In the genomic region with DNA sequence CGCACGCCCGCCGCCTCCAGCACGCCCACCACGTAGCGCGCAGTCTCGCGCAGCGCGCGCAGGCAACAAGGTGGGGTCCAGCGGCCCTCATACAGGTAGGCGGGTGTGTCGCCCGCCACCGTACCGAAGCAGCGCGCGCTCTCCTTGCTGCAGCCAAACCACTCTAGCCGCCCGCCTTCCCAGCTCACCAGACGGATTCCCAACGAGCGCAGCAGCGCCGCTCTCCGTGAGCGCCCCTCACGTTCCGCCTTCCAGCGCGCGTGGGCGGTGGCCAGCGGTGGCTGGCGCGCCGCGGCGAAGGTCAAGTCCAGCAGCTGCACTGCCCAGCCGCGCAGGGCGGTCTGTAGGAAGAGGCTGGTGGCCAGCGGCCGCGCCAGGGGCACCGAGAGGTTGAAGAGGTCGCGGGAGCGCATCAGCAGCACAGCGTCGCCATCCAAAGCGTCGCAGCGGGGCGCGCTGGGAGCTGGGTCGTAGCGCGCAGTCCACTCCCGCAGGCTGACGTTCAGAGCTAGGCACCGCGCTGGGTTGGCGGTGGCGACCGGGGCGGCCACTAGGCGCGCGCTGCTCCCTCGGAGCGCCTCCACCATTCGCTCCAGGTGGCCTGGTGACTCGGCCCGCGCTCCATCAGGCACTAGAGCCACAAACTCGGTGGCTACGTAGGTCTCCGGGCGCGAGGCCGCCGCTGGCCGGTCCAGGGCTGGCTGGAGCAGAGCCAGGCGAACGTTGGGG, we compare ENCODE assay signal across 8 mouse cellular contexts. TPM values are rescaled to one million over a fixed set of nuclear protein-coding genes. Genes with fewer than 3 reads are reported as not detected.
DNase-seq lines count a peak whose midpoint lies in the region; ATAC-seq and TF ChIP-seq lines count a peak whose summit lies in the region.

No protein-coding gene starts in this region.

- WGBS in heart, embryonic 16.5 days: 15% methylated on average over 90 of the region's 90 CpGs
- WGBS in liver, embryonic 11.5 days: 13% methylated on average over 90 of the region's 90 CpGs

- intact Hi-C loops in gastrocnemius, adult 2 months (cut with DNase I): loop anchor here (5.0 kb wide), 1 partner anchor 76 kb away; no protein-coding TSS in a partner anchor

- peaks cover 28% of the 10 kb centered on the region for H3K27me3 ChIP-seq in E14TG2a.4 (ENCODE audit: insufficient read depth, low read length)
- no peaks in the 10 kb centered on the region for H3K27me3 ChIP-seq in heart, embryonic 16.5 days (ENCODE audit: control insufficient read depth, insufficient read depth, low read length)
- peaks cover 20% of the 10 kb centered on the region for H3K27me3 ChIP-seq in liver, embryonic 11.5 days (replicated peaks; ENCODE audit: control insufficient read depth, insufficient read depth, low read length)

- H3K27ac ChIP-seq in gastrocnemius, adult 2 months: no peak overlapping the region
- H3K27ac ChIP-seq in heart, embryonic 16.5 days (ENCODE audit: low read length): no peak overlapping the region
- H3K27ac ChIP-seq in liver, embryonic 11.5 days (ENCODE audit: low read depth, low read length): no peak overlapping the region

- peak overlapping the region; percentile 70 for H3K4me2 ChIP-seq in heart, embryonic 16.5 days (ENCODE audit: low read depth, low read length)
- H3K4me2 ChIP-seq in liver, embryonic 11.5 days: peak overlapping the region; percentile 69

- 0 out of 2 replicates have a peak, but pooled peaks have one; percentile 25 for ATAC-seq in heart, embryonic 16.5 days (replicated peaks; ENCODE audit: extremely low read depth, insufficient read depth, low FRiP score)
- ATAC-seq in liver, embryonic 11.5 days (replicated peaks; ENCODE audit: low FRiP score): no peak

- peak; percentile 52 for DNase-seq in gastrocnemius, adult 2 months
- no peak for DNase-seq in gastrocnemius, adult 18-20 months (ENCODE audit: low spot score)
- DNase-seq in cerebellum, adult 9-11 months: peak; percentile 73
- DNase-seq in liver, embryonic 11.5 days (ENCODE audit: low spot score): peak; percentile 58
- DNase-seq in right cerebral cortex, adult 2 months (ENCODE audit: low spot score in 2 of 2): peak; percentile 57 to 71
- DNase-seq in urinary bladder, adult 2 months (ENCODE audit: low spot score): no peak

- H3K4me1 ChIP-seq in E14TG2a.4 (replicated peaks; ENCODE audit: low read depth, low read length): peaks cover 37% of the 10 kb centered on the region
- H3K4me1 ChIP-seq in heart, embryonic 16.5 days (ENCODE audit: control insufficient read depth, insufficient read depth, low read length): peaks cover 18% of the 10 kb centered on the region
- peaks cover 8% of the 10 kb centered on the region; the same call in 1 of the 2 replicates for H3K4me1 ChIP-seq in liver, embryonic 11.5 days (replicated peaks; ENCODE audit: control insufficient read depth, insufficient read depth, low read length)

- H3K9ac ChIP-seq in heart, embryonic 16.5 days (ENCODE audit: low read length): peak overlapping the region; percentile 59
- no peak overlapping the region for H3K9ac ChIP-seq in liver, embryonic 11.5 days (ENCODE audit: low read depth, low read length)

- peaks cover 27% of the 10 kb centered on the region for H3K36me3 ChIP-seq in E14TG2a.4 (ENCODE audit: insufficient read depth, low read length)
- H3K36me3 ChIP-seq in heart, embryonic 16.5 days (ENCODE audit: control insufficient read depth, insufficient read depth): peaks cover 27% of the 10 kb centered on the region
- H3K36me3 ChIP-seq in liver, embryonic 11.5 days (ENCODE audit: control insufficient read depth, insufficient read depth, low read length): peaks cover 5% of the 10 kb centered on the region; the same call in 1 of the 2 replicates

- no peaks in the 10 kb centered on the region for H3K9me3 ChIP-seq in E14TG2a.4 (ENCODE audit: low read length)
- H3K9me3 ChIP-seq in heart, embryonic 16.5 days (replicated peaks; ENCODE audit: control insufficient read depth, low read length): no peaks in the 10 kb centered on the region
- no peaks in the 10 kb centered on the region for H3K9me3 ChIP-seq in liver, embryonic 11.5 days (ENCODE audit: control insufficient read depth, low read length)

- TF ChIP-seq CTCF in gastrocnemius, adult 2 months (IDR thresholded peaks at IDR 0.05): no peak
- no peak for TF ChIP-seq CTCF in E14TG2a.4 (conservative IDR thresholded peaks at IDR 0.05; ENCODE audit: low read length)

- peak overlapping the region; percentile 28 for H3K4me3 ChIP-seq in gastrocnemius, adult 2 months
- peak overlapping the region; percentile 86 for H3K4me3 ChIP-seq in E14TG2a.4 (replicated peaks; ENCODE audit: low read length)
- H3K4me3 ChIP-seq in heart, embryonic 16.5 days (ENCODE audit: low read length): peak overlapping the region; percentile 46
- peak overlapping the region; percentile 38 for H3K4me3 ChIP-seq in liver, embryonic 11.5 days (ENCODE audit: low read depth, low read length)

RNA-seq across cellular contexts. Expression of a gene that starts 4.6 kb away (rescaled TPM):
- total RNA-seq in gastrocnemius, adult 2 months (2021): 10 to 100 TPM; 16.2 to 16.6 TPM
- total RNA-seq in gastrocnemius, adult 18-20 months (2021): 10 to 100 TPM in 1 of 2 experiments, 1 to 10 TPM in 1; 9.8 to 13.6 TPM
- polyA plus RNA-seq in heart, embryonic 16.5 days (2015; fragmentation: Nextera tagmentation; extraction: Ambion mirVana): 88.8 and 92.5 TPM in 2 replicates
- 74.8 and 80.9 TPM in 2 replicates for polyA plus RNA-seq in liver, embryonic 11.5 days (2014; fragmentation: Nextera tagmentation; extraction: Ambion mirVana)
- 78.6 and 101 TPM in 2 replicates for polyA plus RNA-seq in urinary bladder, adult 2 months (2012; rRNA removed)

RNA-seq across cellular contexts. Expression of a gene that starts 5.4 kb away (rescaled TPM):
- 10 to 100 TPM; 51.2 to 58.3 TPM for total RNA-seq in gastrocnemius, adult 2 months (2021)
- total RNA-seq in gastrocnemius, adult 18-20 months (2021): 10 to 100 TPM; 51.7 to 58.0 TPM
- 33.0 and 33.9 TPM in 2 replicates for polyA plus RNA-seq in heart, embryonic 16.5 days (2015; fragmentation: Nextera tagmentation; extraction: Ambion mirVana)
- 20.3 and 22.9 TPM in 2 replicates for polyA plus RNA-seq in liver, embryonic 11.5 days (2014; fragmentation: Nextera tagmentation; extraction: Ambion mirVana)
- 17.2 and 21.3 TPM in 2 replicates for polyA plus RNA-seq in urinary bladder, adult 2 months (2012; rRNA removed)

RNA-seq across cellular contexts. Expression of a gene that starts 29.9 kb away (rescaled TPM):
- 10 to 100 TPM; 11.0 to 14.6 TPM for total RNA-seq in gastrocnemius, adult 2 months (2021)
- 10 to 100 TPM; 14.0 to 14.3 TPM for total RNA-seq in gastrocnemius, adult 18-20 months (2021)
- 45.4 and 47.6 TPM in 2 replicates for polyA plus RNA-seq in heart, embryonic 16.5 days (2015; fragmentation: Nextera tagmentation; extraction: Ambion mirVana)
- polyA plus RNA-seq in liver, embryonic 11.5 days (2014; fragmentation: Nextera tagmentation; extraction: Ambion mirVana): 58.4 and 67.9 TPM in 2 replicates
- polyA plus RNA-seq in urinary bladder, adult 2 months (2012; rRNA removed): 213 and 249 TPM in 2 replicates

RNA-seq across cellular contexts. Expression of a gene that starts 31.6 kb away (rescaled TPM):
- 1 to 10 TPM; 3.9 to 8.2 TPM for total RNA-seq in gastrocnemius, adult 2 months (2021)
- 1 to 10 TPM; 4.9 to 5.9 TPM for total RNA-seq in gastrocnemius, adult 18-20 months (2021)
- polyA plus RNA-seq in heart, embryonic 16.5 days (2015; fragmentation: Nextera tagmentation; extraction: Ambion mirVana): 13.0 and 15.4 TPM in 2 replicates
- polyA plus RNA-seq in liver, embryonic 11.5 days (2014; fragmentation: Nextera tagmentation; extraction: Ambion mirVana): 7.6 and 8.4 TPM in 2 replicates
- 19.2 and 24.4 TPM in 2 replicates for polyA plus RNA-seq in urinary bladder, adult 2 months (2012; rRNA removed)

Comparison
In these comparisons a context has a peak if more than half of its experiments do, and no peak if none do; other contexts are left out.
1. DNase-seq: peak in gastrocnemius, adult 2 months (single experiment), cerebellum, adult 9-11 months (single experiment), liver, embryonic 11.5 days (single experiment) and right cerebral cortex, adult 2 months (2 of 2); none in gastrocnemius, adult 18-20 months (single experiment) and urinary bladder, adult 2 months (single experiment).
2. H3K4me3 ChIP-seq: peak in every context shown above with its lines; median percentile 86 in E14TG2a.4; 46 in heart, embryonic 16.5 days; 38 in liver, embryonic 11.5 days; 28 in gastrocnemius, adult 2 months.